Mouse (Mus musculus): ENCODE measurements around the gene Olfr267. TPM values are rescaled to one million over a fixed set of nuclear protein-coding genes. Genes with fewer than 3 reads are reported as not detected.

The Olfr267 gene
- polyA plus RNA-seq, 1 experiment from 2014 or later, result 0.04 TPM

Other genes starting within 250 kb of the Olfr267 start
- 14.8 and 16.5 TPM in 2 replicates for gene Lpar1, start 233.8 kb downstream of the Olfr267 start, polyA plus RNA-seq (2016; fragmentation: Nextera tagmentation; extraction: Ambion mirVana)
- gene Ecpas, start 125.0 kb upstream of the Olfr267 start, polyA plus RNA-seq (2016; fragmentation: Nextera tagmentation; extraction: Ambion mirVana), result 40.1 and 40.6 TPM in 2 replicates
- gene Zkscan16, start 155.9 kb upstream of the Olfr267 start, polyA plus RNA-seq (2016; fragmentation: Nextera tagmentation; extraction: Ambion mirVana), result 0.38 and 0.62 TPM in 2 replicates
- 9.0 and 9.7 TPM in 2 replicates for gene Ptgr1, start 199.4 kb upstream of the Olfr267 start, polyA plus RNA-seq (2016; fragmentation: Nextera tagmentation; extraction: Ambion mirVana)
- 12.3 and 14.1 TPM in 2 replicates for gene Dnajc25, start 207.3 kb upstream of the Olfr267 start, polyA plus RNA-seq (2016; fragmentation: Nextera tagmentation; extraction: Ambion mirVana)
- gene Gm20503, start 215.5 kb upstream of the Olfr267 start, polyA plus RNA-seq (2016; fragmentation: Nextera tagmentation; extraction: Ambion mirVana), result 14.6 and 17.5 TPM in 2 replicates
- 38.8 and 47.7 TPM in 2 replicates for gene Gng10, start 247.4 kb upstream of the Olfr267 start, polyA plus RNA-seq (2016; fragmentation: Nextera tagmentation; extraction: Ambion mirVana)